Mouse (Mus musculus) right cerebral cortex, adult 2 months (tissue): ENCODE results near the gene Klf1.
"Not testable (repeated sequence)": the region's sequence is repeated elsewhere in the genome, so short reads cannot be mapped to it uniquely, and the experiment has no call there.

Experiments used
- DNase-seq, 2 experiments: peaks; one replicate each; pipeline ENCODE4 v3.0.0; 2021 to 2022; ENCODE audit warnings: low spot score in 2 of 2

Klf1 gene

DNA sequence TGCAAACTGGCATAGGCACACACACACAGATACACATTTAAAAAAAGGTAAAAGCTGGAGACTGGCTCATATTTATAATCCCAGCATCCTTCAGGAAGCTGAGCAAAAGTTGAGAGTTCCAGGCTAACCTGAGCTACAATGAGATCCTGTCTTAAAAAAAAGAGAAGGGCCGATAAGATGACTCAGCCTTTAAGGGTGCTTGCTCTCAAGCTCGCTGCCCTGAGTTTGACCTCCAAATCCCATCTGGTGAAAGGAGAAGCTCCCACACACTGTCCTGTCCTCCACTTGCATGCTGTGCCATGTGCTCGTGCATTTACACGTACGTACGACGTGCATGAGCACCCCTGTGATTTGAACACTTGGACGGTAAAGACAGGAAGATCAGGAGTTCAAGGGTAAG lies 5.8 kb downstream of the Klf1 start:
- no peak for DNase-seq

DNA sequence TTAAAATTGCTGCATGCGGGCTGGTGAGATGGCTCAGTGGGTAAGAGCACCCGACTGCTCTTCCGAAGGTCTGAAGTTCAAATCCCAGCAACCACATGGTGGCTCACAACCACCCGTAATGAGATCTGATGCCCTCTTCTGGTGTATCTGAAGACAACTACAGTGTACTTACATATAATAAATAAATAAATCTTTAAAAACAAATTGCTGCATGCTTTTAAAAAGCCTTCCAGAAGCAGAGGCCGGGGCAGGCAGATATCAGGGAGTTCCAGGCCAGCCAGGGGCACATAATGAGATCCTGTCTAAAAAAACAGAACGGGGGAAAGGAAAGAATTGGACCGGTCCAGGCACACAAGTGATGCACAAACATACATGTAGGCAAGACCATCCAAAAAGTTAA lies 6.3 kb downstream of the Klf1 start:
- DNase-seq = not testable (repeated sequence)

DNA sequence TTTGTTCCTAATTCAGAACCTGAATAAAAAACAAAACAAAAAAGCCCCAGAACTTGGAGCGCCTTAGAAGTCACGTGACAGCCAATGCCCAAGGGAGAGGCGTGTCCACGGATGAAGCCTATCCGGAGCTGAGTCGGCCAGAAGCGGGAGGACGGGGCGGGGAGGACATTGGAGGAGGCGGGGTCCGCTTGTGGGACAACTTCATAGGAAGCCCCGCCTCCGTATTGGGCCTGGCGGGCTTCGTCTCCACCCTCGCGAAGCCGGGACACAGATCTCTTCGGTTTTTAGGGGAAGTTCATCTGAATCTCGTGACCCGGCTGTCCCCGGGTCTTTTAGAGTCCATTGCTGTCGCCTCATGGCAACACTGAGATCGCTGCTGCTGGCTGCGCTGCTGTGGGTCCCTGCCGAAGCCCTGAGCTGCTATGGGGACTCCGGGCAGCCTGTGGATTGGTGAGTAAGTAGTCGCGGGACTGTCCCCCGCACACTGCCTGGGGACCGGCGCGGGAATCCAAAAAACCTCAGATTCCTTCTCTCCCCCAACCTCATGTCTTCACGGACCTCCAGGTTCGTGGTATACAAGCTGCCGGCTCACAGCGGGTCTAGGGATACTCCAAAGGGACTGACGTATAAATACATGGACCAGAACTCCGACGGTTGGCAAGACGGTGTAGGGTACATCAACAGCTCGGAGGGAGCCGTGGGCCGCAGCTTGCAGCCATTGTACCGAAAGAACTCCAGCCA lies 6.9 kb downstream of the Klf1 start, which contains the start of gene Dnase2a:
TSS of gene Dnase2a (plus strand) at position 140 of the 741 bp plus-strand sequence.
- DNase-seq = peak; percentile 72 to 78

DNA sequence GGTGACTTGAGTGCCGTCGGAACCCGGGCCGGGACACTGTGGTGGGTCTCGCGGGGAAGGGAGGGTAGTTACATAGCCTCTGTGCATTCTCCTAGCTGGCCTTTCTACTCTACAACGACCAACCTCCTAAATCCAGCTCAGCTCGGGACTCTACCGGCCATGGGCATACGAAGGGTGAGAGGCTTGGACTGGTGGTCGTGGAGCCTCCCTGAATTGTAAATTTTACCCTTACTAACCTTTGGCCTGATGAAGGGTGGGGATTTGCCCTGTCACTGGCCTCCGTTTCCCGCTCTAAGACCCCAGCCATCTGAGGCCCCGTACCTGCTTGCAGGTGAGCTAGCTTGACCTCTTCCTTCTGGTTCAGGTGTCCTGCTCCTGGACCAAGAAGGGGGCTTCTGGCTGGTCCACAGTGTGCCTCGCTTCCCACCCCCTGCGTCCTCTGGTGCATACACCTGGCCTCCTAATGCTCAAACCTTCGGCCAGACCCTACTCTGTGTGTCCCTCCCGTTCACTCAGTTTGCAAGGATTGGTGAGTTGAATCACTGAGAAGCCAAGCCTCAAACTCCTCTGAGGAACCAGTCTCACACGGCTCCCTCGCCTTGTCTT lies 7.5 kb downstream of the Klf1 start:
- no peak for DNase-seq

DNA sequence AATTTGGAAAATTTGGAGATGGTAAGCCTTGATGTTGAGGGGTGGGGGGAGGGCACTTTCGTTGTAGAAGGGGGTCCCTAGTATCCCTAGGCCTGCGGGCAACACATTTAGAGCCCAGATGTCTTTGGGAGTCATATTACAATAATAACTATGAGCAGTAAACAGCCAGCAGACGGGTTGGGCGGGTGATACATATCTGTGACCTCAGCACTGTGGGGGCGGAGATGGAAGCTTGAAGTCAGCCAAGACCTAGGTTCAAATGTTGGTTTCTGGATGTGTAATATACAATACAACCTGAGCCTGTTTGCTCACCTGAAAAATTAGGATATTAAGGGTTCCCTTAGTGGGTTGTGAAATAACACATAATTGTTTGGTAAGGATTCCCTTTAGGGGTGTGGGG lies 8.2 kb downstream of the Klf1 start:
- no peak for DNase-seq

DNA sequence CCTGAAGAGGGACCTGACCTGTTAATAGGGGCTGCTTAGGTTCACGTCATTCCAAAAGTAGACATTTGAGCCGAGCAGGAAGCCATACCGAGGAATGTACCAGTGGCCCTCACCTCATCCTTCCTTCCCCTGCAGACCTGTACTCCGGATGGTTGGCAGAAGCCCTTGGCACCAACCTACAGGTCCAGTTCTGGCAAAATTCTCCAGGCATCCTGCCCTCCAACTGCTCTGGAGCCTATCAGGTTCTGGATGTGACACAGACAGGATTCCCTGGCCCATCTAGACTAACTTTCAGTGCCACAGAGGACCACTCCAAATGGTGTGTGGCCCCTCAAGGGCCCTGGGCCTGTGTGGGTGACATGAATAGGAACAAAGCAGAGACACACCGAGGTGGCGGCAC lies 8.8 kb downstream of the Klf1 start:
- no peak for DNase-seq

DNA sequence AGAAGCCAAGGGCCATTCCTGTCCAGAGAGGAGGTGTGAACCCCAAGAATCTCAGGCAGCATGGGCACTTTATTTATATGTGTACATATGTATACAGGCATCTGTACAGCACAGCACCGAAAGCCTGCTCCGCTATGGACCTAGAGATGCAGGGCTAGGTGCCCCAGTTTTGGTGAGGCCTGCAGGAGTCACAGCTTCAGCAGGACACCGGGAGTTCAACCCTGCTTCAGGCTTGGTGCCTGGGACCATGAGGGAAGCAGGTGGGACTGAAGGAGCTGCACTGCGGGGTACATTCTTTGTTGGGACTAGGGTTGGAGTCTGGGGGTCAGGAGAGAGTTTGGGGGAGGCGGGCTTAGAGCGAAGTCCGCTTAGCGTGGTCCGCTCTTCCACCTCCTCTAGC lies 10.1 kb downstream of the Klf1 start:
- no peak for DNase-seq

DNA sequence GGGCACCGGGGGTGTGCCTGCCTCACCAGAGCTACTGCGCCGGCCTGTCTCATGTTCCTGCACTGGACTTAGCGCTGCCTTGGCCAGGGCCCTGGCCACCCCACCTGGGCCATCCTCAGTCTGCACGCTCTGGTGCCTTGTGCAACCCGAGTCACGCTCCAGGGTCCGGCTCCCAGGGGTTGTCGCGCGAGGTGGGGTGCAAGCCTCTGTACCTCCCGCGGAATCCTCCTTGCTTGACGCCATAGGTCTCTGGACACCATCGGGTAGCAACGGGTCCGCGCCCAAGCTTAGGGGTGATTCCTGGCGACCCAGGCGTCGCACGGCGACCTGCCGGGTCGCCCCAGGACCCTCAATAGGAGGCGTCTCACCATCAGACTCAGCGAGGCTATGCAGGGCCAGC lies 10.7 kb downstream of the Klf1 start:
- no peak for DNase-seq

DNA sequence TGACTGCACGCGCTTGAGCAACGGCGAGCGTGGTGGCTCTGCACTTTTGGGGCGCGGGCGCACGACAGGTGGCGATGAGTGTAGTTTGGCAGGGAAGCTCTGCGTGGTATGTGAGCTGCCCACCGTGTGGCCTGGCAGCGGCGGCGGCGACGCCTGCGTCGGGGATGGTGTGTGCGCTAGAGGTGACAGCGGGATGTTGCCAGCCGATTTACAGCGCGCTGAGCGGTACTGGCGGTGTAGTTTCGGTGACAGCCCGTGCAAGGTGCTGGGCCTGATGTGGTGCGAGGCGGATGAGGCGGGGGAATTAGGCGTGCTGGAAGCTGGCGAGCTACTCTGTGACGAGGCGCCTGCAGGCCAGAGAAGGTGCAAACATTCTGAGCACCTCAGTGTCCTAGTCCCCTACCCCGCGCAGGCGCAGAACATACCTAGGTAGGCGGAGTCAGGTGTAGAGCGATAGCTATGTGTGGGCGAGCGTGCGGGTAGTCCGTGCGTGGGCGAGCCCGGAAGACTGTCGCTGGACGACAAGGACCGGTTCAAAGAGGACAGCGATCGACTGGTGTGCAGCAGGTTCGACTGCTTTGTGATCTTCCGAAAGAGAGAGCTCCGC lies 11.3 kb downstream of the Klf1 start:
- DNase-seq = peak; percentile 64 to 73

DNA sequence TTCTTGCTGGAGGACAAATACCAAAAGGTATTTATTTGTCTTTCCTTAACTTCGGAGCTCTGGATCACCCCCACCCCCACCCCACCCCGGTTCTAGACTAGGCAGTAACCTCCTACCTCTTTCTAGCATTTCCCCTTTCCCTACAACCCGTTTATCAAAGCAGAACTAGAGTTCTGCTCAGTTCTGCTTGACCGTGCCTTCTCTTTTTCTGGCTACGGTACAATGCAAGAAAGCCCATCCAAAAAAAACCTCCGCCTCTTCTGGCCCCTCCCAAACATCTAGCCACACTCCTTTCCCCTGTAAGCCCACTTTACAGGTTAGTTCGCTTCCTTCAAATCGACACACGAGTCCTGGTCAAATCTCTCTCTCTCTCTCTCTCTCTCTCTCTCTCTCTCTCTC lies 11.8 kb downstream of the Klf1 start:
- no peak for DNase-seq

DNA sequence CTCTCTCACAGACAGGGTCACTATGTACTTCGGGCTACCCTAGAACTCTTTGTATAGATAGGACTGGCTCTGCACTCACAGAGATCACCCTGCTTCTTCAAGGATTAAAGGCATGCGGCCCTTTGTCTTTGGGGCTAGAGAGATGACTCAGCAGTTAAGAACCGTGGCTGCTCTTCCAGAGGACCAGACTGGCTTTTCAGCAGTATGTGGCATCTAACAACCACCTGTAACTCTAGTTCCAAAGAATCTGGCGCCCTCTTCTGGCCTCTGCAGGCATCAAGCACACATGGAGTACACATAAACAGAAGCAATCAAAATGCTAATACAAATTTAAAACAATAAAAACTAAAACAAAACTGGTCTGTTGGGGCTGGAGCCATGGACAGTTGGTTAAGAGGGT lies 12.2 kb downstream of the Klf1 start:
- DNase-seq = peak in 1 of 2 experiments; percentile 46

DNA sequence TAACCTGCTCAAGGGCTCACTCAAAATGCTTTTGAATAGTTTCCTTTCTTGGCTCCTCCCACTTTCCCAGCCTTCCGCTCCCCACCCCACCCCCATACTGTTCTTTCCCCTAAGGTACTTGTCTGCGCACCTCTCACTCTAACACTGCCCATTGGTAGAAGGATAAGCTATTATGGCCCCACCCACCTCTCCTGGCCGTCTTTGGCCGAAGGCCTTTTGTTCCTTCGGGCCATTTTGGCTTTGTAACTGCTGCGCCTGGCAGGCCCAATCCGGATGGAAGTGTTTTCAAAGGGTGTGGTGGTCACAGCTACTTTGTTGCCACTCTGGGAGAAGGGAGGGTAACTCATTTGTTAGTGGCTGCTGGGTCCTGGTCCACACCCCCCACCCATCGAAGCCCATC lies 13.5 kb downstream of the Klf1 start:
- no peak for DNase-seq

DNA sequence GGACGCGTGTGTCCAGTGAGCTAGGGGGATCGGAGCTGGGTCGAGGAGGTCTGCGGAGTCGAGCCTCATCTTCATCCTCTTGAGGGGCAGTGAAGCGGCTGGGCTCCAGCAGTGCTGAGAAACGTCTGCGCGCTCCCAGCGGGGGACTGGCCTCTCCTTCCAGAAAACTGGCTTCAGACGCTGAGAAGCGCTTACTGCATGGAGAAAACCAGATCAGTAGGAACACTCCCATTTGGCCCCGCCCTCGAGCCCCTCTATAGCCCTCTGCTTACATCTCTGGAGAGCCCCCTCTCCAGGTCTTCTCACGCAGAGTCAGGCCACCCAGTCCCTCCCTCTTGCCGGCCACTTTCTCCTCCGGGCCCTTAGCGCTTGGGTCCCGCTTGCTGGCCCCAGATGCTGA lies 16.1 kb downstream of the Klf1 start:
- no peak for DNase-seq

DNA sequence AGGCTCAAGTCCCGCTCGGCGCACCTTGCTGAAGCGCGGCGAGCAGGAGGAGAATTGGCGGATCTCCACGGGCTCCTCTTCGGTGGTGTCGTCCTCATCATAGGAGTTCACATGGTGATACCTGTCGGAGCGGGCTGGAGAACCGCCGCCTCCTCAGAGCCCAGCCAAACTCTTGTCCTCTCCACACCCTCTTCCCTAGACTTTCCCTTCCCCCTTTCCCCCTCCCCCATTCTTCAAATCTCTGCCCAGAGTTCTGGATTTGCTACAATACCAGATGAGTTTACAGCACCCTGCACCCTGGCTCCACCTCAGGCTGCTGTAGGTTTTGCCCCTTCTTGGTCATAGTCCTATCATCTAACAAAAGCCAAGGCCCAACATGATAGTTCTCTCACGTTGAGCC lies 16.9 kb downstream of the Klf1 start:
- DNase-seq = no peak

DNA sequence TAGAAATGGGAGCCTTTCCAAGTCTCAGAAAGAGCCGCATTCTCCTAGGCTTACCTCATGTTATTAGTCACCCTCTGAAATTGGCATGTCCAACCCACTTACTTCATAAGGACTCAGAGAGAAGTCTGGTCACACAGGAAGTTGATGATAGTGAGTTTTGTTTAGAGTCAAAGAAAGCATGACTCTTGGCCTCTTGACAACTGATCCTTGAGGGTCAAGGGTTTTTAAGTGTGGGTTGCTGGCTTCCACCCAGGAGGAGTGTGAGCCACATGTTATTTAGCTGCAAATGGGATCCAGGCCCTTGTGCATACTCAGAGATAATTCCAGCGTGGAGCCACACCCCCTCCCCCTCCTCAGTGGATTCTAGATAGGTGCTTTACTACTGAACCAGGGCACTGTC lies 19.9 kb downstream of the Klf1 start:
- DNase-seq = no peak

DNA sequence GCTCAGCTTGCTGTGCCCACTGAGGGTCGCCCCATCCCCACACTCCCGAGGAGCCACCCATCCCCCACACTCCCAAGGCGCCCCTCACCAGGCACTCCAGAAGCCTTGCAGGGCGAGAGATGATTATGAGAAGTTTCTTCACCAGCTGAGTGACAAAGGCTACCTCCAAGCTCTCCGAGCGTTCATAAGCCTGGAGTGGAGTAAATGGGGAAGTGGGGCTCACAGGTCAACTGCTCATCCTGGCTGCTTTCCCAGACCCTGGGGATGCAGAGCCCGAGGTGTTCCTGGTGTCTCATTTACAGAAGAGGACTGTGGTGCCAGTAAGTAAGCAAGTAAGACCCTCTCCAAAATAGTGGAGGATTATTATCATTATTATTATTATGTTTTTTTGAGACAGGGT lies 23.8 kb downstream of the Klf1 start:
- DNase-seq = no peak

DNA sequence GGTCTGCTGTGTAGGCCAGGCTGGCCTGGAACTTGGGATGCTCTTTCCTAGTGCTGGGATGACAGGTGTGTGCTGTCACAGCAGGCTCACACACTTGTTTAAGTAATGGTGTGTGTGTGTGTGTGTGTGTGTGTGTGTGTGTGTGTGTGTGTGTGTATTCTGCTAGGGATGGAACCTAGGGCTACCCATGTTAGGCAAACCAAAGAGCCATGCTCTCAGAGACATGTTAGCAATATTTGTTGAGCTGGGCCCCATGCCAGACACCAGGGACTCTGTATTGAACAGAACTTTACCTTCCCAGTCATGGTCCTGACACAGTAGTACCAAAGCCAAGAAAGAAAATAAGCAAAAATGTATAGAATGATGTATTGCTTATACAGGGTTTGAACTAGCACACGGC lies 25.8 kb downstream of the Klf1 start:
- no peak for DNase-seq

DNA sequence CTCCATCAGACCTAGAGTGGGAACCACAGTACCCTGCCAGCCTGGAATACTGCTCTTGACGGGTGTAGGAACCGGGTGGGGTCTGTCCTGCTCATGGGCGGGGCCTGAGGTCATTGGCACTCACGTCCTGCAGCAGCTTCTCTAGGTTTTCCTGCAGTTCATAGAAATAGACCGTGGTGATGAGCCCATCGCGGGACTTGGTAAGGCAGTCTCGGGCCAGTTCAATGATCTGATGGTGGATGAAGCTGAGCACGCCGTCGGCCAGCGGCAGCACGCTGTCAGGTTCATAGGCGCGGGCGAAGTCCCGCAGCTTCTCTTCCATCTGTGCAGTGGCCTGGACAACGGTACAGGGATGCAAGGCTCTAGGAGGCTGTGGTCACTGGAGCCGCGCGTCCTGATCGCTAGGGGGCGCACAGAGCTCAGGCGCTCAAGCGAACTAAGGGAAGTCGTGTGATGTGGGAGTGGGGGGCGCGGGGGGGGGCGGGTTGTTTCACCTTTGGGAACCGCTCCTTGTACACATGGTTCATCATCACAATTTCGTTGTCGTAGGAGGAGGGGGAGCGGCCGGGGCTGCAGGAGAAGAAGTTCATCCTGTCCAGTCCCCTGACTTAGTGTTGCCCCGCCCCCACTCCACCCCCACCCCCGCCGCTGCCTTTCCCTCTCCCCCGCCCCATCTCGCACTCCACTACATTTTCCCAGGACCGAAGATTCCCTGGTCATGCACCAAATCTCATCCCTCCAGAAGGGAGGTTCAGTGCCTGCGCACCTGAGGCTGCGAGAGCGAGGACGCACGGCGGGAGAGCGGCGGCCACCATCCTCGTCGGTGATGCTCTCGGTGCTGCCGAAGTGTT lies 27.0 kb downstream of the Klf1 start:
- DNase-seq = peak; percentile 73 to 76

DNA sequence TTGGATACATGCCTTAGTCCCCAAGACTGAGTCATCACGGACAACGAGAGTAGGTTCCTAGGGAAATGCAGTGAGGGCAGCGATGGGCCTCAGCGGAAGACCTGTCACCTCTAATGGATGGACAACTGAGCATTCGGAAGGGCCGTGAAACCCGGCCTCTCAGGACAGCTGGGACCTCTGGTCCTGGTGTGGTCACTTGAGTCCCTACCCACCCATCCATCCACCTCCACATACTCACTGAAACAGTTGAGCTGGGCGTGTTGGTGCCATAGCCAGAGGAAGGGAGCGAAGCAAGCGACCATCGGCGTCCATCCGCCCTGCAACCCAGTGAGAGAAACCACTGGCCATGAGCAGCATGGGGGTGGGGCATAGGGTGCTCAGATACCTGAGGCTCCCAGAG lies 28.9 kb downstream of the Klf1 start:
- DNase-seq = no peak

DNA sequence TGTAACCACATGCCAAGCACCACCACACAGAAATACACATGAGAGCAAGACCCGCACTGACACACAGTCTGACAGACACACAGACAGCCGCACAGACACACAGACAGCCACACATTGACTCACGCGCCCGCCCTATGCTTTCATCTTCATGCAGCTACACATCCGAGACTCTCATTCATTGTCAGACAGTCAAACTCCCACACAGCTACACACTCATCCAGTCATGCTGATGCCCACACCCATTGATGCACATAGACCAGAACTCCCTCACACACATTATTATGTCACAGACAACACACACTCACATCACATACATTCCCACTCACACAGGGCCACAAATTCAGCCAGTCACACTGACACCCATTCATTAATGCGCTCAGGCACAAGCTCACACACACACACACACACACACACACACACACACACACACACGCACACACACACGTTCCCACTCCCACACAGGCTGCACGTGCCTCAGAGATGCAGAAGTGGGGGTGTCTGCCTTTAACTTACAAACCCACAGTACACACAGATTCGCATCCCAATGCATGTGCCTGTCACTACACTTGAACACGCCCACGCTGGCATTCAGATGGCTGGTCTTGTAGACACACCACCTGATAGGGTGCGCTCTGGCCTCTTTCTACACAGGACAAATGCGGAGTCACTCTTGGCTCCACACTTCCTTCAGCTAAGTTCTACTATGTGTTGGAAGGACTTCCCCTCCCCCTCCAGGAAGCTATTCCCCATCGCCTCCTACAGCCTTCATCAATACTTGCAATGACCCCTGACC lies 32.2 kb downstream of the Klf1 start:
- DNase-seq = peak; percentile 53 to 68

DNA sequence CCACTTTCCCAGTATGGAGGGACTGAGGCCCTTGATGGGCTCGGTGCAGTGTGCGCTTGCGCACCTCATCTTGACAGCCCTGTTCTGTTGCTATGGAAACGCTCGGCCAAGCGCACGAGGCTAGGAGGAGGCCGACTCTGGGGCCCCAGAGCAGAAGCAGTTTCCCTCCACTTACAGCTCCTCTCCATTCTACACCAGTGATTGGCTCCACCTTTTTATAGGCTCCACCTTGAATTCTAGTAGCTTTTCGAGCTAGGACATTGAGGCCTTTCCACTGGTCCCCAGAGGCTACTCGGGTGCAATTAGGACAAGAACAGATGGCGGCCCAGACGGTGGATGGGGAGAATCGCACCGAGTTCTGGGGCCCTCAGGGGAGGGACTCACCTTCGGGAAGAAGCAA lies 33.1 kb downstream of the Klf1 start:
- peak; percentile 50 to 52 for DNase-seq

DNA sequence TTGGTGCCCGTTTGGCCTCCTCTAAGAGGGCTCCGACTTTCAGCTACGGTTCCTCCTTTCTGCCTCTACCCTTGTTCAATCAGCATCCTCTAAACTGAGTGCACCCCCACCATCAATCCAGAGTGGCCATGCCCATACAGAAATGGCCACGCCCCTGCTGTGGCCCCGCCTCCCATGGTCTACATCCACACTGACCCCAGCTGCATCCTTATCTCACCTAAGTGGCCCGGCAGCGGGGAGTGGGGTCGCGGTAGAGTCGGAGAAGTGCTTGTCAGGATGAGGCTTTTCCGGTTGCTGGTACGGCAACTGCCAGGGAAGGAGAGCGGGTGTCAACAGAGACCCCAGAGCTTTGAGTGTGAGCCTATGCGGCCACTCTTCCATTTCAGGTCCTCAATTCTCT lies 33.8 kb downstream of the Klf1 start:
- peak in 1 of 2 experiments; percentile 18 for DNase-seq
